Mouse (Mus musculus) MEL (cell line): ENCODE results near the gene Kifc5b. TPM values are rescaled to one million over a fixed set of nuclear protein-coding genes. Genes with fewer than 3 reads are reported as not detected.
"Not testable (repeated sequence)": the region's sequence is repeated elsewhere in the genome, so short reads cannot be mapped to it uniquely, and the experiment has no call there.

ENCODE experiments used
- DNase-seq: peaks from one replicate; pipeline ENCODE4 v3.0.0; 2011; ENCODE audit warnings: low read depth, low spot score
- H3K27ac ChIP-seq: 2 replicates; pipeline ENCODE4 v1.5.1; 2012; ENCODE audit warnings: low read depth, mild to moderate bottlenecking, control low read depth, low read length, moderate library complexity; ENCODE audit not compliant: control insufficient read depth
- H3K27me3 ChIP-seq, 2 experiments: fragments of 150-350 bp in 1 of 2; sonication (generic) in 1 of 2; 2 replicates each; pipeline ENCODE4 v1.6.1; 2012; ENCODE audit warnings: low read length in 2 of 2, mild to moderate bottlenecking in 2 of 2, improper control_type of control experiment in 1 of 2, moderate library complexity in 1 of 2; ENCODE audit not compliant: insufficient read depth in 2 of 2, control insufficient read depth in 1 of 2
- H3K36me3 ChIP-seq, 2 experiments: 2 replicates each; pipeline ENCODE4 v1.6.1; 2012 to 2014; ENCODE audit warnings: low read length in 2 of 2, improper control_type of control experiment in 1 of 2, inconsistent platforms in 1 of 2, mild to moderate bottlenecking in 1 of 2; ENCODE audit not compliant: insufficient read depth in 2 of 2, control insufficient read depth in 1 of 2
- H3K4me1 ChIP-seq, 2 experiments: fragments of 150-350 bp in 1 of 2; sonication (generic) in 1 of 2; 2 replicates each; pipeline ENCODE4 v1.6.1; 2012; ENCODE audit warnings: low read length in 2 of 2, improper control_type of control experiment in 1 of 2, mild to moderate bottlenecking in 1 of 2; ENCODE audit not compliant: insufficient read depth in 2 of 2, control insufficient read depth in 1 of 2
- H3K4me3 ChIP-seq, 2 experiments: fragments of 150-350 bp in 1 of 2; sonication (generic) in 1 of 2; 2 replicates each; pipeline ENCODE4 v1.5.1; 2012; ENCODE audit warnings: low read depth in 2 of 2, low read length in 2 of 2, mild to moderate bottlenecking in 2 of 2, moderate library complexity in 2 of 2, control low read depth in 1 of 2, improper control_type of control experiment in 1 of 2; ENCODE audit not compliant: control insufficient read depth in 1 of 2, insufficient read depth in 1 of 2
- H3K79me2 ChIP-seq: 2 replicates; pipeline ENCODE4 v1.6.1; 2012; ENCODE audit warnings: mild to moderate bottlenecking, low read length, moderate library complexity; ENCODE audit not compliant: control insufficient read depth, poor library complexity, insufficient read depth
- H3K9ac ChIP-seq: 2 replicates; pipeline ENCODE4 v1.6.1; 2012; ENCODE audit warnings: low read depth, mild to moderate bottlenecking, control low read depth, low read length, moderate library complexity; ENCODE audit not compliant: control insufficient read depth, poor library complexity, severe bottlenecking
- H3K9me3 ChIP-seq: fragments of 150-350 bp; sonication (generic); replicated peaks from 2 replicates; pipeline ENCODE4 v1.6.1; 2012; ENCODE audit warnings: mild to moderate bottlenecking, low read length, improper control_type of control experiment, moderate library complexity; ENCODE audit not compliant: insufficient read depth
- CHD1 ChIP-seq: IDR thresholded peaks from 2 replicates; pipeline ENCODE4 v1.6.1; 2012; ENCODE audit warnings: low read depth, mild to moderate bottlenecking, inconsistent platforms, low read length, improper control_type of control experiment
- CTCF ChIP-seq, 3 experiments: IDR thresholded peaks in 2 of 3; conservative IDR thresholded peaks in 1 of 3; 2 replicates each; pipeline ENCODE4 v1.5.1; 2011 to 2012; ENCODE audit warnings: low read length in 3 of 3, low read depth in 2 of 3, mild to moderate bottlenecking in 2 of 3, improper control_type of control experiment in 1 of 3, inconsistent platforms in 1 of 3, mixed read lengths in 1 of 3, moderate library complexity in 1 of 3; ENCODE audit not compliant: control insufficient read depth in 1 of 3, insufficient read depth in 1 of 3, poor library complexity in 1 of 3, severe bottlenecking in 1 of 3
- GATA1 ChIP-seq: IDR thresholded peaks from 2 replicates; pipeline ENCODE4 v1.6.1; 2011; ENCODE audit warnings: low read depth, low read length, improper control_type of control experiment
- HCFC1 ChIP-seq: IDR thresholded peaks from 2 replicates; pipeline ENCODE4 v1.6.1; 2012; ENCODE audit warnings: low read depth, mild to moderate bottlenecking, inconsistent platforms, low read length, improper control_type of control experiment, moderate library complexity
- MAFK ChIP-seq: IDR thresholded peaks from 2 replicates; pipeline ENCODE4 v1.6.1; 2011; ENCODE audit warnings: low read depth, mild to moderate bottlenecking, low read length, improper control_type of control experiment, borderline replicate concordance
- MAX ChIP-seq: IDR thresholded peaks from 2 replicates; pipeline ENCODE4 v1.6.1; 2011; ENCODE audit warnings: low read length, improper control_type of control experiment
- MAZ ChIP-seq: IDR thresholded peaks from 2 replicates; pipeline ENCODE4 v1.6.1; 2012; ENCODE audit warnings: low read depth, mild to moderate bottlenecking, inconsistent platforms, low read length, improper control_type of control experiment
- MXI1 ChIP-seq: IDR thresholded peaks from 2 replicates; pipeline ENCODE4 v1.6.1; 2011; ENCODE audit warnings: mild to moderate bottlenecking, low read depth, low read length, improper control_type of control experiment
- MYC ChIP-seq: IDR thresholded peaks from 2 replicates; pipeline ENCODE4 v1.6.1; 2011; ENCODE audit warnings: low read depth, mild to moderate bottlenecking, low read length, improper control_type of control experiment, moderate library complexity
- POLR2A ChIP-seq, 2 experiments: IDR thresholded peaks; 2 replicates each; pipeline ENCODE4 v1.6.1; 2011 to 2012; ENCODE audit warnings: low read length in 2 of 2, mild to moderate bottlenecking in 2 of 2, control low read depth in 1 of 2, improper control_type of control experiment in 1 of 2, low read depth in 1 of 2, moderate library complexity in 1 of 2; ENCODE audit not compliant: control insufficient read depth in 1 of 2, insufficient read depth in 1 of 2, poor library complexity in 1 of 2
- POLR2AphosphoS2 ChIP-seq: IDR thresholded peaks from 2 replicates; pipeline ENCODE4 v1.6.1; 2011; ENCODE audit warnings: low read length, improper control_type of control experiment
- RAD21 ChIP-seq: IDR thresholded peaks from 2 replicates; pipeline ENCODE4 v1.6.1; 2011; ENCODE audit warnings: mild to moderate bottlenecking, low read depth, low read length, improper control_type of control experiment
- SIN3A ChIP-seq: IDR thresholded peaks from 2 replicates; pipeline ENCODE4 v1.6.1; 2012; ENCODE audit warnings: low read length, improper control_type of control experiment, inconsistent platforms
- SMC3 ChIP-seq: IDR thresholded peaks from 2 replicates; pipeline ENCODE4 v1.6.1; 2011; ENCODE audit warnings: low read depth, low read length, improper control_type of control experiment
- TCF12 ChIP-seq: IDR thresholded peaks from 2 replicates; pipeline ENCODE4 v1.6.1; 2014; ENCODE audit warnings: low read depth, mild to moderate bottlenecking, inconsistent platforms, low read length, improper control_type of control experiment, moderate library complexity
- USF1 ChIP-seq: IDR thresholded peaks from 2 replicates; pipeline ENCODE4 v1.6.1; 2014; ENCODE audit warnings: low read depth, mild to moderate bottlenecking, inconsistent platforms, low read length, improper control_type of control experiment, moderate library complexity
- ZKSCAN1 ChIP-seq: IDR thresholded peaks from 2 replicates; pipeline ENCODE4 v1.6.1; 2012; ENCODE audit warnings: low read depth, mild to moderate bottlenecking, inconsistent platforms, low read length, improper control_type of control experiment, moderate library complexity
- ZMIZ1 ChIP-seq: IDR thresholded peaks from 2 replicates; pipeline ENCODE4 v1.6.1; 2012; ENCODE audit warnings: low read depth, mild to moderate bottlenecking, inconsistent platforms, low read length, improper control_type of control experiment, moderate library complexity
- polyA plus RNA-seq, 2 experiments: library from polyadenylated mRNA; stranded (reverse) in 1 of 2; unstranded in 1 of 2; fragments of >175 nt in 1 of 2; fragments of >200 nt in 1 of 2; gene quantifications; 2 replicates each; pipeline versions ENCODE4 v1.2.1 to v1.2.4; 2012; ENCODE audit warnings: low replicate concordance in 2 of 2, low read depth in 1 of 2; ENCODE audit not compliant: insufficient read length in 2 of 2, insufficient read depth in 1 of 2, missing spikeins in 1 of 2
- total RNA-seq: library from RNA; depleted of rRNA; stranded (reverse); fragments of 300-350 nt; gene quantifications from 2 replicates; pipeline ENCODE4 v1.2.3, GENCODE M21; 2012

Gene Kifc5b
- total and polyA plus RNA-seq, 3 experiments = 10.6 to 111 (median 45.4) TPM

GRCm38 (mm10) chr17:26931795-26932194, 14.9 kb downstream of the Kifc5b start:
- H3K27me3 ChIP-seq, H3K4me1 ChIP-seq, H3K9me3 ChIP-seq, H3K4me3 ChIP-seq, H3K79me2 ChIP-seq, H3K27ac ChIP-seq, H3K9ac ChIP-seq: not testable (repeated sequence)
- TF ChIP-seq CTCF (IDR thresholded peaks at IDR 0.05 in 2 of 3, conservative IDR thresholded peaks at IDR 0.05 in 1 of 3; ENCODE audit: control insufficient read depth in 1 of 3, insufficient read depth in 1 of 3, low read depth in 2 of 3, low read length in 3 of 3, poor library complexity in 1 of 3, severe bottlenecking in 1 of 3) (peak; percentile 10 to 37 (median 16); a peak in 3 of 6 replicates), SMC3 (peak; percentile 35), RAD21 (peak; percentile 24)
- peak; percentile 31 for DNase-seq
- peaks cover 0 to 11% of the 10 kb centered on the region in 2 experiments; a peak in 2 of 4 replicates for H3K36me3 ChIP-seq

GRCm38 (mm10) chr17:26932839-26933398, 16.0 kb downstream of the Kifc5b start, which contains the start of gene Phf1:
Phf1 (plus strand) TSS chr17:26933052.
- no peak within 1 kb of the TSS for H3K27ac ChIP-seq

DNA sequence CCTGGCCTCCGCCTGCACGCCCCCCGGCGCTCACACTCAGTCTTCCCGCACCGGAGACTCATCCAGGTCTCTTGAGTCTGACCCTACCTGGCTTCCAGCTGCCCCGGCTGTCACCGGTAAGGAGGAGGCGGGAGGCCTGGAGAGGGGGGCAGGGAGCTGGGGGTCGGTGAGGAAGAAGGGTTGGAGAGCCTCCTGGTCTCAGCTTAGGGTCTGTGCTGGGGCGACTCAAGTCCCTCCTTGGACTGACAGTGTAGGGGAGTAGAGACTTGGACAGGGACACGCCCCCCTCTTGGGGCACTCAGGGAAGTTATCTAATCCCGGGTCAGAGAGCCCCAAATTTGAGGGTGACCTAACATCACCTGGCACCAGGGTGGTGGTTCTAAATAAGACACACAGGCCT, 16.5 kb downstream of the Kifc5b start:
- DNase-seq = no peak

More at GRCm38 (mm10) chr17:26932839-26933398, 16.0 kb downstream of the Kifc5b start, which contains the start of gene Phf1:
- H3K79me2 ChIP-seq = peaks cover 14% of the 10 kb centered on the region
- no peak within 1 kb of the TSS for H3K9ac ChIP-seq
- no peak for TF ChIP-seq ZMIZ1
- no peak for TF ChIP-seq MAFK
- TF ChIP-seq HCFC1 = no peak
- no peak for TF ChIP-seq MXI1
- no peak for TF ChIP-seq POLR2A (IDR thresholded peaks at IDR 0.05; ENCODE audit: control insufficient read depth in 1 of 2, insufficient read depth in 1 of 2, low read depth in 1 of 2, low read length in 2 of 2, poor library complexity in 1 of 2)
- no peak for TF ChIP-seq GATA1
- TF ChIP-seq POLR2AphosphoS2 = no peak
- TF ChIP-seq MYC = no peak
- no peak for TF ChIP-seq ZKSCAN1
- no peak for TF ChIP-seq SIN3A
- TF ChIP-seq CHD1 = no peak
- no peak for TF ChIP-seq USF1
- TF ChIP-seq MAZ = no peak
- no peak for TF ChIP-seq MAX
- TF ChIP-seq, all 39 proteins: peak for 0
- Histone ChIP-seq H3K36me3 (peaks cover 2 to 11% of the 10 kb centered on the region in 2 experiments; a peak in 3 of 4 replicates), H3K9me3 (no peaks in the 10 kb centered on the region), H3K4me3 (no peak within 1 kb of the TSS), H3K4me1 (peaks cover 0 to 3% of the 10 kb centered on the region in 2 experiments; a peak in 2 of 4 replicates), H3K27me3 (no peaks in the 10 kb centered on the region)
- no peak for DNase-seq

More for the DNA sequence above, 16.5 kb downstream of the Kifc5b start:
- peaks cover 0 to 3% of the 10 kb centered on the region in 2 experiments; a peak in 2 of 4 replicates for H3K4me1 ChIP-seq
- peaks cover 18% of the 10 kb centered on the region for H3K79me2 ChIP-seq
- H3K27me3 ChIP-seq = no peaks in the 10 kb centered on the region
- H3K4me3 ChIP-seq = no peak overlapping the region
- H3K27ac ChIP-seq = no peak overlapping the region
- peaks cover 2 to 11% of the 10 kb centered on the region in 2 experiments; a peak in 3 of 4 replicates for H3K36me3 ChIP-seq
- TF ChIP-seq POLR2AphosphoS2 = 0 out of 2 replicates have a peak, but pooled peaks have one; percentile 22
- no peak for TF ChIP-seq ZKSCAN1
- TF ChIP-seq TCF12 = no peak
- H3K9ac ChIP-seq = no peak overlapping the region
- no peaks in the 10 kb centered on the region for H3K9me3 ChIP-seq
